Mouse (Mus musculus): ENCODE data around the gene Cox6b1.

The Cox6b1 gene

GRCm38 (mm10) chr7:30610043-30610442, 15.9 kb downstream of the Cox6b1 start:
- in situ Hi-C loops (cut with MboI), result no loop called here

GRCm38 (mm10) chr7:30608476-30608875, 17.5 kb downstream of the Cox6b1 start:
- in situ Hi-C loops (cut with MboI), result no loop called here

GRCm38 (mm10) chr7:30607706-30608309, 18.1 kb downstream of the Cox6b1 start:
- in situ Hi-C loops (cut with MboI), result no loop called here

- in situ Hi-C loops (cut with MboI), result no loop called here
Observed at GRCm38 (mm10) chr7:30604944-30605343, 21.0 kb downstream of the Cox6b1 start.

- in situ Hi-C loops (cut with MboI), result no loop called here
Observed at GRCm38 (mm10) chr7:30604424-30604823, 21.5 kb downstream of the Cox6b1 start.

GRCm38 (mm10) chr7:30602583-30602982, 23.4 kb downstream of the Cox6b1 start:
- in situ Hi-C loops (cut with MboI), result no loop called here

- in situ Hi-C loops (cut with MboI), result no loop called here
Observed at GRCm38 (mm10) chr7:30600651-30601050, 25.3 kb downstream of the Cox6b1 start.

GRCm38 (mm10) chr7:30599933-30600353, 26.0 kb downstream of the Cox6b1 start:
- in situ Hi-C loops (cut with MboI), result no loop called here

- in situ Hi-C loops (cut with MboI), result no loop called here
Observed at GRCm38 (mm10) chr7:30598786-30599185, 27.2 kb downstream of the Cox6b1 start, which contains the start of gene Zbtb32. Gene Zbtb32 (minus strand): TSS chr7:30598909.

- in situ Hi-C loops (cut with MboI), result no loop called here
Observed at GRCm38 (mm10) chr7:30596811-30597210, 29.1 kb downstream of the Cox6b1 start.

GRCm38 (mm10) chr7:30596093-30596492, 29.9 kb downstream of the Cox6b1 start:
- in situ Hi-C loops (cut with MboI), result no loop called here

GRCm38 (mm10) chr7:30594510-30595024, 31.4 kb downstream of the Cox6b1 start:
- in situ Hi-C loops (cut with MboI), result no loop called here

GRCm38 (mm10) chr7:30593579-30594509, 32.1 kb downstream of the Cox6b1 start:
- in situ Hi-C loops (cut with MboI), result no loop called here

- in situ Hi-C loops (cut with MboI), result no loop called here
Observed at GRCm38 (mm10) chr7:30592772-30593423, 33.1 kb downstream of the Cox6b1 start.

- in situ Hi-C loops (cut with MboI), result no loop called here
Observed at GRCm38 (mm10) chr7:30591605-30591951, 34.4 kb downstream of the Cox6b1 start.

- in situ Hi-C loops (cut with MboI), result no loop called here
Observed at GRCm38 (mm10) chr7:30590927-30591604, 34.9 kb downstream of the Cox6b1 start.

- in situ Hi-C loops (cut with MboI), result no loop called here
Observed at GRCm38 (mm10) chr7:30589435-30590301, 36.3 kb downstream of the Cox6b1 start.

- in situ Hi-C loops (cut with MboI), result no loop called here
Observed at GRCm38 (mm10) chr7:30588676-30589434, 37.1 kb downstream of the Cox6b1 start, which contains the start of gene Kmt2b. Gene Kmt2b (minus strand): TSS chr7:30588726.

- in situ Hi-C loops (cut with MboI), result no loop called here
Observed at GRCm38 (mm10) chr7:30587842-30588667, 37.9 kb downstream of the Cox6b1 start.

Measured in mature B cell (primary cell).